Mouse (Mus musculus): ENCODE results near the gene Ttll5.

Ttll5 gene

DNA sequence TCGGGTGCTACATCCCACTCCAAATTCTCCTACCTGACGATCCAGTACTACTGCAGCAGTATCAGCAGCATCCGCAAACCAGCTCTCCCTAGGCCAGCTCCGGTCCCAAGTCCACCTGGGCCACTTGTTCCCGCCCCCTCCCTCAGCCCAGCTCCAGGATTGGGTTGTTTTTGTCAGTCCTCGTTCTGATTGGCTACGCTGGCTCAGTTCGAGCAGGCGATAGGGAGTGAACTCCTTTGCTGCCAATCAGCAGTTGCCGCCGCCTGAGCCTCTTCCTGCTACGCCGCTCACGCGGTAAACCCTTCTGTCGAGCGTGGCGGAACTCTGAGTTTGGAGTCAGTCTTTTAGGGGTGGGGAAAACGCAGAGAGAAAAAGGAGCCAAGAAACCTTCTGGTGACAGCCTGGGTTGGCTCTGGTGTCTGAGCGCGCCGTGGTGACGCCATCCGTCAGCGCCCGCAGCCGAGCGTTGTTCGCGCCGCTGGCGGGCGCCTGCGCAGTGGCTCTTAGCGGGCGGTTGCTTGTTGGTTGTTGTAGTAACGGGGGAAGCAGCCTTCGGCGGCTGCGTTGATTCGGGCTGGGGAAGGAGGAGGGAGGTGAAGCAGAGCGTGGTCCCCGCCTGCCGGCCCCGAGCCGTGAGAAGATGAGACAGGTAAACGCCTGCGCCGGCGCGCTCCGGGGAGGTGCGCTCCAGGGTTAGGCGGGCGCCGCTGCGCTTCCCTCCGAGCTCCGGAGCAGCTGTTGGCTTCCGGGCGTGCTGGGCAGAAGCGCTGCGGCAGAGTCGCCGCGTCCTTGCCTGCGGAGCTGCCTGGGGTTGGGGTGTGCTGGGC lies at the start of gene Ttll5, which contains the start of gene Erg28:
Gene Ttll5, plus strand, starts transcription at position 222 of the 827 bp plus-strand sequence.
Gene Erg28, minus strand, starts transcription at position 113 of the 827 bp plus-strand sequence.
- peak; percentile 97 for DNase-seq

DNA sequence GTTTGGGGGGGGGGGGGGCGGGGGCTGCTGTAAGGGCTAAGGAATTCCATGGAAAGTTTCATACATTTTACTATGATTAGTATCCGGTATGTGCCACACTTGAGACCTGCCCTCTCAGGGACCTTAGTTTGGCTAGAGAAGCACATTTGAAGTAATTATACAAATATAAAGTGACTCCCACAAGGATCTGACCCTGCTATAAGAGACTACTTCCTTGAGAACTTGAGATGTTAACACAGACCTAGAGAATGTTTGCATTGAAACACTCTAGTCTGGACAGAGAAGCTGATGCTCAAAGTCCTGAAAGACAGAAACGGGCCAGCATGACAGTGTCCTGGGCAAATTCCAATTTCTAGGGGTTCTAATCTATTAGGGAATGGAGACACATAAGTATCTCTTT lies 45.5 kb upstream of the Ttll5 start:
- DNase-seq = no peak

DNA sequence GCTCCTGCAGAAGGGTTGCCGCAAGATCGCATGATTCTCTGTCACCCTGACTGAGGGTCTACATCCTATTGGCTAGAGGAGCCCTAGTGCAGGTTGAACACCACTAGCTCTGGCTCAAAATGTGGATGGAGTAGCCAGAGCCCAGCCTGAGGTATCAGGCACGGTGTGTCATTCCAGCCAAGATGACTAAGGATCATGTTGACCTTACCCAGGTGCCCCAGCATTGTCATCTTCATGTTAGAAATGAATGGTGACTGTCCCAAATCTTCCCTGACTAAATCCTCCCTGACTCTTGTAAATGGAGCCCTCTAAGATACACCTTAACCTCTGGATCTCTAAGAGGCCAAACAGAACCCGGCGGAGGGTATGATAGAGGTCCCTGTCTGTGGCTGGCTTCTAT lies 44.8 kb upstream of the Ttll5 start:
- DNase-seq = no peak

DNA sequence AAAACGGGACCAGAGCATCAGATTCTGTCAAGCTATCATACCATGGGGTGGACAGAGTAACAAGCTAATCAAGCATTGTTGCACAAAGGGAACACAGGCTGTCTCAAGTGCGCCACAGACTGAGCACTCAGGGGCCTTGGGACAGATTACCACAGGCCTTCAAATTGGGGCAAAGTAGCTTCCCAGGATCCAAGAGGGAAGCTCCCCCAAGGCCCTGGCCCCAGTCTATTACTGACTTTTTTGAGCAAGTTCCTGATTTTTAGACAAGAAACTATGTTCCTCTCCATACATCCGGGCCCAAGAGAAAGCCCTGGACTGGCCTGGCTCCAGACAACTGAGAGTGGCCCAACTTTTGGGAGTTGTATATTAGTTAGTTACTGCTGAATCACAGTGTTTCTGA lies 42.9 kb upstream of the Ttll5 start:
- DNase-seq = no peak

GRCm38 (mm10) chr12:85784916-85785815 lies 39.3 kb upstream of the Ttll5 start:
- no peak for DNase-seq

DNA sequence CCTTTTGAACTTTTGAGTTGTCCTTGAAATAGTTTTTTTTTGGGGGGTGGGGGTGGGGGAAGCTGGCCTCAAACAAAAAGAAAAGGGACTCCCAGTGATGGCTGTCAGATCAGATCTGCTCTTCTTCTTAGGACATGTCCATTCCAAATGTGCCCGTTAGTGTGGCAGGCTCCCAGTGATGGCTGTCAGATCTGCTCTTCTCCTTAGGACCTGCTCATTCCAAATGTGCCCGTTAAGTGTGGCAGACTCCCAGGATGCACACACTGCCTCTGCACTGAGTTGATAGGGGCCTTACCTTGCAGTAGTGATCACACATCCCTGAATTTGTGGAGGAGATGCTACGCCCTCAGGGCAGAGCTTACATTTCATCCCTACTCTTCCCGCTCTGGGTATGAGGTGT lies 32.3 kb upstream of the Ttll5 start:
- no peak for DNase-seq

- DNase-seq = peak; percentile 64
These were observed 31.6 kb upstream of the Ttll5 start for GRCm38 (mm10) chr12:85792821-85793346.

DNA sequence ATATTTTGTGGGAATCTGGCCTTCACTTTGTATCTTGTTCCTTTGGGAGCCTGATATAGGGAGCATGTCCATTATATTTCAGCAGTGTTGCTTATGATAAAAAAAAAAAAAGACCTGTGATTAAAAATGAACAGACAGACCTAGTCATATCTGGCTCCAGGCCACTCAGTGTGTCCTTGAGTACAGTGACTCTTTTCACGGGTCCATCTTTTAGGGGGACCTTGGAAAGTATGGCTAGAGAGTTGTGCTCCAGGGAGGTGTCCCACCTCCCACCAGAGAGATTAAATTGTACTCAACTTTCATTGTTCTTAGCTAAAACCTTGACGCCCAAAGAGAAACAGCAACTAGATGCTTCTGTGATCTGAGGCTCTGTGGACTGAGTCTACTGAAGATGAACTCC lies 30.4 kb upstream of the Ttll5 start:
- DNase-seq = no peak

DNA sequence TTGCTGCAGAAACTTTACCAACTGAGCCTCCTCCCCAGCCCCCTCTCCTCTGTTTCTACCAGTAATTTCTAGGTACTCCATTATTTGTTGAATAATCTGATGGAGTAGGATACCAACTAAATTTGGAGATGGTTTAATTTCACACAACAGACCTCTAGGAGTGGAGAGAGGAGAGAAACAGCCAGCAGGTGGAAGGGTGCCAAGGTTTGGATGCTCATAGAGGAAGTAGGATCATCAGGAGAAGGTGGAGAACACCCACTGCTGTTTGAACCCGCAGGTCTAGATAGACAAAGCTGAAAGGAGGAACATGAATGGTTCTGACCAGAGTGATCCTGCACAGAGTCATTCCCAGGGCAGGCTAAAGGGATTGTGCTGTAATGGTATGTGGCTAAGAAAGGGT lies 28.9 kb upstream of the Ttll5 start:
- no peak for DNase-seq

GRCm38 (mm10) chr12:85800031-85800430 lies 24.4 kb upstream of the Ttll5 start:
- DNase-seq = no peak

GRCm38 (mm10) chr12:85809726-85810125 lies 14.7 kb upstream of the Ttll5 start:
- no peak for DNase-seq

GRCm38 (mm10) chr12:85810959-85811358 lies 13.5 kb upstream of the Ttll5 start:
- no peak for DNase-seq

DNA sequence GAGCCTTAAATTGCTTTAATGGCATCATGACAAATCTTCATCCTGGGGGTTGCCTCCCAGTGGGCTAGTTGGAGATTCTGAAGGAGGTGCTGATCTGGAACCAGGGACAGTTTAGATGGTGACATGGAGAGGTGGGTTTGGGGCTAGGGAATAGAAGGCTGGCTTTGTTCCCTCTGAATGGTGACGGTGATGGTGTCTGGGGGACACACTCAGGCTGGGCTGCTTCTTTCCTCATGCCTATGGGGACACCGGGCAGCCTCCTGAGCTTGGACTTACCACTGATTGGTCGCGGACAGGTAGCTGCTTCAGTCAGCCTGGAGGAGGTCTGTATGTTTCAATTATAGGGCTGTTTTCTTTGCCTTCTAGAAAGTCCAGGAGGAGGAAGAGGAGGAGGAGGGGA lies 12.8 kb upstream of the Ttll5 start:
- DNase-seq = no peak

DNA sequence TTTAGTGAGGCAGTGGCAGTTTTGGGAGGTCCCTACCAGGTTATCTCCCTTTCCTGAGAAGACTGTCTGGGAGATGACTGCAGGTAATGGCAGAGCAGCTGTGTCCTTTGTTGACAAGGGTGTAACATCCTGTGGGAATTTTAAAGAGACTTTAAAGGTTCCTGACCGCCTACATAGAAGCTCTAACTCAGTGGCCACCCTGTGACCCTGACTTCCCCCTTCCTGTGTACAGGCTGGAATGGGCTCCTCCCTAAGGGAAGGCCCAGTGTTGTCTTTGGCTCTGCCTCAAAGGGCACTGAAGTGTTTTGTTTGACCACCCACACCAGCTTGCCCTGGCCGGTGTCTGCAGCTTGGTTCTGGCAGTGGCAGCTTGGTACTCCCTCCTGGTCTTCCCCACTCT lies 10.9 kb upstream of the Ttll5 start:
- no peak for DNase-seq

- no peak for DNase-seq
These were observed 2.4 kb upstream of the Ttll5 start for GRCm38 (mm10) chr12:85822051-85822450.

GRCm38 (mm10) chr12:85825361-85825760 lies 902 bp downstream of the Ttll5 start:
- no peak for DNase-seq

- DNase-seq = no peak
These were observed 1.4 kb downstream of the Ttll5 start for GRCm38 (mm10) chr12:85825822-85826221.

DNA sequence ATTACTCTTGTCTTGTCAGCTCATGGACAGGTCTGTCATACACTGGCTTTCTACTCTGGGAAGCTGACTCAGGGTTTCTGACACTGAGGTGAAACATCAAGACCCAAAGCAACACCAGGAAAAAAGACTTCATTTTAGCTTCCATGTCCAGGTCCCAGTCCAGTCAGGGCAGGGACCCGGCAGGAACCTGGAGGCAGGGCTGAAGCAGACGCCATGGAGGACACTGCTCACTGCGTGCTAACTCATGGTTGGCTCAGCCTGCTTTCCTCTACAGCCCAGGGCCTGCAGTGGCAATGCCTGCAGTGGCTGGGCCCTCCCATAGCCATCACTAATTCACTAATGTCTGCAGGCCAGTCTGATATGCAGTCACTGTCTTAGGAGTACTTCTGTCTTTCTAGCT lies 4.4 kb downstream of the Ttll5 start:
- no peak for DNase-seq

DNA sequence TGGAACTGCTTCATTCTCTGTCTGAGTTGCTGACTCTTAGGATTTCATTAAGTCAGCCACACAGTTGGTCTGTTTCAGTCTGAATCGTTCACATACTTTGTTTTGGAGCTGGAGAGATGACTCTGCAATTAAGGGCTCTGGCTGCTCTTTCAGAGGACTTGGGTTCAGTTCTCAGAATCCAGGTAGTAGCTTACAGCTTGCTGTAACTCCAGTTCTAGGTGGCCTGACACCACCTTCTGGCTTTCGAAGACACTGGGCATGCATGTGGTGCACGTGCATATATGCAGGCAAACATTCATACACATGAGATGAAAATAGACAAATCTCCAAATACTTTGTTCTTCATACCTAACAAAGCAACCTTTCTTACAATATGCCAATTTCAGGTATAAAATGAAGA lies 5.4 kb downstream of the Ttll5 start:
- DNase-seq = no peak

DNA sequence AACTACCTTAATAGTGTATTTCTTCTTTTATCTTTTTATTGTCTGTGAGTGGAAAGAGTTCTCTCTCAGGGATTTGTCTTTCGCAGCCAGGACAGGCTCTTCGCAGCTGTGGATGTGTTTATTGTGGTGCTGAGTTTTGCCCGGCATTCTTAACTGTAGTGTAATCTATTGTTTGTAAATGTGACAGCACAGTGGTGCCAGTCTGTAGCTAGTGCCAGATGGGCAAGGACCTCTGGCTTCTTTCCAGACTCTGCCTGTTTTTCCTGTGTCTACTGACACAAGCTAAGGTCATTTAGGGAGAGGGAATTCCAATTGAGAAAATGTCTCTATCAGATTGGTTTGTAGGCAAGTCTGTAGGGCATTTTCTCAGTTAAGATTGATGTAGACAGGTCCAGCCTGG lies 6.2 kb downstream of the Ttll5 start:
- DNase-seq = peak; percentile 81

- no peak for DNase-seq
These were observed 10.1 kb downstream of the Ttll5 start for GRCm38 (mm10) chr12:85834543-85834942.

DNA sequence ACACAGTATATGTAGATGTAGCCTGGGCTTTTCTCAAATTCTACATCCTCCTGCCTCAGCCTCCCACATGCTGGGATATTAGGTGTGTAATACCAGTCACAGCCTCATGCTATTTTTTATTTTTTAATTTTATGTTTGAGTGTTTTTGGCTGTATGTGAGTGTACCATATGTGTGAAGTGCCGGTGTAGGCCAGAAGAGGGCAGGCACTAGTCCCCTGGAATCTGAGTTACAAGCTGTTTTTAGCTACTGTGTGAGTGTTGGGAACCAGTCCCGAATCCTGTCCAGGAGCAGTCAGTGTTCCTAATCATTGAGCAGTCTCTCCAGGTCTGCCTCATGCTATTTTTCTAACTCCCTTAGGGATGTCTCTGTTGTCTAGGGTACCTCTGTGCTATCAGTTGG lies 13.3 kb downstream of the Ttll5 start:
- no peak for DNase-seq

- DNase-seq = no peak
These were observed 15.0 kb downstream of the Ttll5 start for GRCm38 (mm10) chr12:85839371-85840000.
